Mouse (Mus musculus) liver, postnatal 0 days (tissue): ENCODE results near the gene Fundc2. TPM values are rescaled to one million over a fixed set of nuclear protein-coding genes. Genes with fewer than 3 reads are reported as not detected.

Source experiments
- ATAC-seq: fragments of 200-750 bp; cut with Nextera tagmentation; 2 replicates; pipeline ENCODE4 v1.8.0; 2017; ENCODE audit warnings: mild to moderate bottlenecking, moderate library complexity
- DNase-seq: peaks from one replicate; pipeline ENCODE4 v3.0.0-alpha.2; 2016
- H3K27ac ChIP-seq: fragments of 300-500 bp; sonication (generic); 2 replicates; pipeline ENCODE4 v1.5.1; 2014; ENCODE audit warnings: antibody characterized with exemption, moderate library complexity, mild to moderate bottlenecking, low read depth
- H3K27me3 ChIP-seq: fragments of 300-500 bp; sonication (generic); 2 replicates; pipeline ENCODE4 v1.6.1; 2014; ENCODE audit warnings: low read length, control low read depth, mixed read lengths; ENCODE audit not compliant: insufficient read depth
- H3K36me3 ChIP-seq: fragments of 300-500 bp; sonication (generic); replicated peaks from 2 replicates; pipeline ENCODE4 v1.6.1; 2014; ENCODE audit warnings: mild to moderate bottlenecking, control low read depth, low read length, moderate library complexity, mixed read lengths; ENCODE audit not compliant: insufficient read depth
- H3K4me1 ChIP-seq: fragments of 300-500 bp; sonication (generic); 2 replicates; pipeline ENCODE4 v1.6.1; 2014; ENCODE audit warnings: antibody characterized with exemption, mild to moderate bottlenecking, control low read depth; ENCODE audit not compliant: insufficient read depth
- H3K4me2 ChIP-seq: fragments of 300-500 bp; sonication (generic); 2 replicates; pipeline ENCODE4 v1.6.1; 2014; ENCODE audit warnings: low read depth, mild to moderate bottlenecking, low read length, moderate library complexity, mixed read lengths
- H3K4me3 ChIP-seq: fragments of 300-500 bp; sonication (generic); 2 replicates; pipeline ENCODE4 v1.5.1; 2014; ENCODE audit warnings: low read depth, low read length
- H3K9ac ChIP-seq: fragments of 300-500 bp; sonication (generic); replicated peaks from 2 replicates; pipeline ENCODE4 v1.6.1; 2014; ENCODE audit warnings: mild to moderate bottlenecking, moderate library complexity
- H3K9me3 ChIP-seq: fragments of 300-500 bp; sonication (generic); 2 replicates; pipeline ENCODE4 v1.6.1; 2016; ENCODE audit warnings: mild to moderate bottlenecking, control low read depth, low read length, mixed read lengths
- CTCF ChIP-seq: sonication (generic); IDR thresholded peaks from 2 replicates; pipeline ENCODE4 v1.5.1; 2016; ENCODE audit warnings: antibody characterized with exemption, low read depth
- EP300 ChIP-seq: IDR thresholded peaks from 2 replicates; pipeline ENCODE4 v1.6.1; 2016; ENCODE audit warnings: antibody characterized with exemption, low read depth, mild to moderate bottlenecking
- WGBS: fragments of 180-500 bp; shearing (Covaris S2); extraction: QIAGEN DNeasy Blood & Tissue Kit; methylation state at CpG from one replicate; pipeline ENCODE4 v1.1.7; 2014; ENCODE audit not compliant: insufficient replicate concordance; 5-methylcytosine and 5-hydroxymethylcytosine counted together
- polyA plus RNA-seq: library from polyadenylated mRNA; unstranded; fragments of >200 nt; fragmentation: Nextera tagmentation; extraction: Ambion mirVana; gene quantifications from 2 replicates; pipeline ENCODE4 v1.2.1, GENCODE M21; 2015

Gene Fundc2
- polyA plus RNA-seq, 1 experiment from 2014 or later: 26.4 TPM

GRCm38 (mm10) chrX:75399471-75399870 is 17.3 kb downstream of the Fundc2 start:
- H3K27ac ChIP-seq: no peak overlapping the region
- peaks cover 5% of the 10 kb centered on the region; the same call in 1 of the 2 replicates for H3K36me3 ChIP-seq
- H3K9me3 ChIP-seq: no peaks in the 10 kb centered on the region
- H3K4me2 ChIP-seq: no peak overlapping the region
- ATAC-seq (no peak), DNase-seq (no peak)
- H3K4me1 ChIP-seq: no peaks in the 10 kb centered on the region
- H3K9ac ChIP-seq: no peak overlapping the region
- no peak overlapping the region for H3K4me3 ChIP-seq
- WGBS: 86% methylated on average over 1 of the region's 1 CpGs
- TF ChIP-seq CTCF: no peak
- no peak for TF ChIP-seq EP300
- no peaks in the 10 kb centered on the region for H3K27me3 ChIP-seq

- Histone ChIP-seq H3K4me1 (no peaks in the 10 kb centered on the region), H3K27me3 (no peaks in the 10 kb centered on the region), H3K9ac (no peak overlapping the region), H3K4me2 (no peak overlapping the region), H3K9me3 (no peaks in the 10 kb centered on the region), H3K4me3 (no peak overlapping the region), H3K27ac (peak overlapping the region; percentile 72), H3K36me3 (no peaks in the 10 kb centered on the region; the same call in 1 of the 2 replicates)
- ATAC-seq (peak; percentile 96), DNase-seq (peak; percentile 12)
- WGBS: 35% methylated on average over 2 of the region's 2 CpGs
- TF ChIP-seq CTCF: no peak
- peak; percentile 91 for TF ChIP-seq EP300
Measured at GRCm38 (mm10) chrX:75402668-75403067, 20.5 kb downstream of the Fundc2 start.

- H3K36me3 ChIP-seq: no peaks in the 10 kb centered on the region; the same call in 1 of the 2 replicates
- H3K27me3 ChIP-seq: no peaks in the 10 kb centered on the region
- H3K4me3 ChIP-seq: no peak overlapping the region
- H3K4me2 ChIP-seq: no peak overlapping the region
- H3K9ac ChIP-seq: no peak overlapping the region
- no peak for ATAC-seq
- H3K9me3 ChIP-seq: no peaks in the 10 kb centered on the region
- peak overlapping the region; percentile 72 for H3K27ac ChIP-seq
- TF ChIP-seq CTCF (no peak), EP300 (no peak)
- no peak for DNase-seq
- H3K4me1 ChIP-seq: no peaks in the 10 kb centered on the region
Measured at GRCm38 (mm10) chrX:75403350-75403749, 21.2 kb downstream of the Fundc2 start.

GRCm38 (mm10) chrX:75409711-75410110 is 27.5 kb downstream of the Fundc2 start:
- Histone ChIP-seq H3K36me3 (0 out of 2 replicates have a peak, but pooled peaks cover 2% of the 10 kb centered on the region), H3K27me3 (no peaks in the 10 kb centered on the region), H3K4me1 (no peaks in the 10 kb centered on the region), H3K4me2 (no peak overlapping the region), H3K4me3 (no peak overlapping the region), H3K27ac (no peak overlapping the region), H3K9me3 (no peaks in the 10 kb centered on the region), H3K9ac (no peak overlapping the region)
- TF ChIP-seq EP300 (no peak), CTCF (no peak)
- no peak for ATAC-seq
- WGBS: 80% methylated on average over 1 of the region's 1 CpGs
- DNase-seq: no peak

- Histone ChIP-seq H3K27ac (peak within 1 kb of the TSS; percentile 93), H3K4me2 (peak within 1 kb of the TSS; percentile 66), H3K9me3 (no peaks in the 10 kb centered on the region), H3K27me3 (no peaks in the 10 kb centered on the region), H3K36me3 (no peaks in the 10 kb centered on the region), H3K9ac (peak within 1 kb of the TSS; percentile 82), H3K4me1 (no peaks in the 10 kb centered on the region), H3K4me3 (peak within 1 kb of the TSS; percentile 69)
- TF ChIP-seq CTCF (peak; percentile 29; the same call in 1 of the 2 replicates), EP300 (0 out of 2 replicates have a peak, but pooled peaks have one; percentile 5)
- ATAC-seq: peak; percentile 99
- DNase-seq: peak; percentile 91
- 15% methylated on average over 45 of the region's 52 CpGs for WGBS
Measured at GRCm38 (mm10) chrX:75415936-75416785, 34.0 kb downstream of the Fundc2 start, which contains the start of the genes Cmc4, Mtcp1 and Brcc3. TSS of gene Cmc4 (minus strand) at chrX:75416584. TSS of gene Mtcp1 (minus strand) at chrX:75416588. TSS of gene Brcc3 (plus strand) at chrX:75416628.

Other genes starting within 250 kb of the Fundc2 start
- not detected in 2 replicates for gene Smim9, start 218.6 kb upstream of the Fundc2 start, polyA plus RNA-seq
- 4.2 and 4.8 TPM in 2 replicates for gene F8, start 216 bp downstream of the Fundc2 start, polyA plus RNA-seq
- 13.9 and 14.2 TPM in 2 replicates for gene Cmc4, start 34.2 kb downstream of the Fundc2 start, polyA plus RNA-seq
- gene Mtcp1, start 34.2 kb downstream of the Fundc2 start, polyA plus RNA-seq: 2.7 and 3.3 TPM in 2 replicates
- 19.5 and 20.7 TPM in 2 replicates for gene Brcc3, start 34.2 kb downstream of the Fundc2 start, polyA plus RNA-seq
- 61.6 and 62.9 TPM in 2 replicates for gene Vbp1, start 131.9 kb downstream of the Fundc2 start, polyA plus RNA-seq
- 0.04 TPM in 1 of 2 replicates, not detected in the other for gene Rab39b, start 195.8 kb downstream of the Fundc2 start, polyA plus RNA-seq